Mouse (Mus musculus) left cerebral cortex, postnatal 10 days (tissue): Measurements from ENCODE around the gene Ces2e. TPM values are rescaled to one million over a fixed set of nuclear protein-coding genes. Genes with fewer than 3 reads are reported as not detected.
"Not testable (repeated sequence)": the region's sequence is repeated elsewhere in the genome, so short reads cannot be mapped to it uniquely, and the experiment has no call there.

Experiments
- DNase-seq, 2 experiments: peaks; one replicate each; pipeline ENCODE4 v3.0.0; 2021 to 2022; ENCODE audit warnings: low spot score in 2 of 2, mixed read lengths in 1 of 2; ENCODE audit errors: extremely low spot score in 1 of 2
- intact Hi-C: fragments of 180-260 bp; cut with DNase I; formaldehyde crosslinking; loops from one replicate; pipeline ENCODE4 v1.15.1; 2025
- total RNA-seq, 2 experiments: library from RNA; stranded (reverse); gene quantifications; 2 replicates each; pipeline ENCODE4 v1.2.3; 2021

The Ces2e gene
- under 1 TPM in 1 of 2 experiments, not detected in 1; 0.16 TPM for total RNA-seq

- no peak for DNase-seq
- intact Hi-C loops: no loop called here
These were observed at the start of gene Ces2e for GRCm38 (mm10) chr8:104925972-104926596. TSS of gene Ces2e (plus strand) at chr8:104926260.

GRCm38 (mm10) chr8:104886223-104886926 is 39.7 kb upstream of the Ces2e start:
- intact Hi-C loops, DNase-seq: not testable (repeated sequence)

GRCm38 (mm10) chr8:104901746-104902145 is 24.3 kb upstream of the Ces2e start:
- no peak for DNase-seq
- intact Hi-C loops: no loop called here

GRCm38 (mm10) chr8:104907111-104907510 is 18.9 kb upstream of the Ces2e start:
- intact Hi-C loops: no loop called here
- DNase-seq: no peak

- peak in 1 of 2 experiments; percentile 10 for DNase-seq
- intact Hi-C loops: not testable (repeated sequence)
These were observed 17.0 kb upstream of the Ces2e start for GRCm38 (mm10) chr8:104909021-104909420.

- DNase-seq, intact Hi-C loops: not testable (repeated sequence)
These were observed 16.4 kb upstream of the Ces2e start for GRCm38 (mm10) chr8:104909651-104910050.

GRCm38 (mm10) chr8:104927301-104927700 is 1.2 kb downstream of the Ces2e start:
- intact Hi-C loops: no loop called here
- DNase-seq: no peak

- intact Hi-C loops: loop anchor here (10.0 kb wide), 1 partner anchor 280 kb away; the partner anchor contains the start of gene D230025D16Rik
- DNase-seq: no peak
These were observed 18.6 kb downstream of the Ces2e start for GRCm38 (mm10) chr8:104944665-104945064.

GRCm38 (mm10) chr8:104947056-104947455 is 21.0 kb downstream of the Ces2e start, which contains the start of gene Ces2f:
TSS of gene Ces2f (plus strand) at chr8:104947356.
- intact Hi-C loops: loop anchor here (10.0 kb wide), 1 partner anchor 278 kb away; the partner anchor contains the start of gene D230025D16Rik
- DNase-seq: no peak

GRCm38 (mm10) chr8:104949031-104949430 is 23.0 kb downstream of the Ces2e start:
- DNase-seq: no peak
- intact Hi-C loops: loop anchor here (10.0 kb wide), 1 partner anchor 276 kb away; the partner anchor contains the start of gene D230025D16Rik

GRCm38 (mm10) chr8:104961537-104961961 is 35.5 kb downstream of the Ces2e start, which contains the start of gene Ces2g:
TSS of gene Ces2g (plus strand) at chr8:104961718.
- DNase-seq: no peak
- intact Hi-C loops: no loop called here

GRCm38 (mm10) chr8:104962229-104962901 is 36.3 kb downstream of the Ces2e start:
- no peak for DNase-seq
- intact Hi-C loops: no loop called here

GRCm38 (mm10) chr8:104963375-104963894 is 37.4 kb downstream of the Ces2e start:
- no peak for DNase-seq

GRCm38 (mm10) chr8:104984126-104984525 is 58.1 kb downstream of the Ces2e start:
- intact Hi-C loops: no loop called here

More at GRCm38 (mm10) chr8:104963375-104963894, 37.4 kb downstream of the Ces2e start:
- intact Hi-C loops: no loop called here

More at GRCm38 (mm10) chr8:104984126-104984525, 58.1 kb downstream of the Ces2e start:
- no peak for DNase-seq

Other genes with a start within 250 kb of the Ces2e start
- gene Ces2a, start 192.3 kb upstream of the Ces2e start, total RNA-seq: not detected
- under 1 TPM; 0.26 to 0.45 TPM for gene Ces2b, start 94.7 kb upstream of the Ces2e start, total RNA-seq
- not detected for gene Ces2c, start 79.2 kb upstream of the Ces2e start, total RNA-seq
- gene Ces2f, start 21.1 kb downstream of the Ces2e start, total RNA-seq: not detected
- gene Ces2g, start 35.5 kb downstream of the Ces2e start, total RNA-seq: under 1 TPM; 0.20 to 0.39 TPM
- gene Ces2h, start 74.6 kb downstream of the Ces2e start, total RNA-seq: not detected
- gene Ces3a, start 122.3 kb downstream of the Ces2e start, total RNA-seq: not detected
- not detected for gene Ces3b, start 157.5 kb downstream of the Ces2e start, total RNA-seq
- gene Ces4a, start 205.5 kb downstream of the Ces2e start, total RNA-seq: not detected
- 10 to 100 TPM; 20.9 to 23.0 TPM for gene Cbfb, start 244.4 kb downstream of the Ces2e start, total RNA-seq